Mouse (Mus musculus): ENCODE results near the gene Mapkap1. TPM values are rescaled to one million over a fixed set of nuclear protein-coding genes. Genes with fewer than 3 reads are reported as not detected.
"Not testable (repeated sequence)": the region's sequence is repeated elsewhere in the genome, so short reads cannot be mapped to it uniquely, and the experiment has no call there.

The Mapkap1 gene
- polyA plus RNA-seq, 1 experiment from 2014 or later: 38.3 TPM

- WGBS (ENCODE audit: insufficient replicate concordance): 43% methylated on average over 2 of the region's 2 CpGs
- Histone ChIP-seq H3K36me3 (no peaks in the 10 kb centered on the region), H3K27me3 (peaks cover 10% of the 10 kb centered on the region), H3K27ac (no peak overlapping the region), H3K4me3 (replicated peaks) (no peak overlapping the region), H3K9ac (no peak overlapping the region), H3K4me2 (no peak overlapping the region), H3K4me1 (replicated peaks) (peaks cover 2% of the 10 kb centered on the region), H3K9me3 (replicated peaks) (no peaks in the 10 kb centered on the region)
- no peak for DNase-seq
- no peak for ATAC-seq (ENCODE audit: low read depth)
Observed at GRCm38 (mm10) chr2:34378930-34379329, 27.6 kb upstream of the Mapkap1 start.

GRCm38 (mm10) chr2:34399535-34399934, 7.0 kb upstream of the Mapkap1 start:
- H3K27me3 ChIP-seq: no peaks in the 10 kb centered on the region
- ATAC-seq (ENCODE audit: low read depth): no peak
- 52% methylated on average over 4 of the region's 4 CpGs for WGBS (ENCODE audit: insufficient replicate concordance)
- no peaks in the 10 kb centered on the region for H3K9me3 ChIP-seq (replicated peaks)
- no peak for DNase-seq
- H3K4me3 ChIP-seq (replicated peaks): no peak overlapping the region
- no peak overlapping the region for H3K27ac ChIP-seq
- H3K4me2 ChIP-seq: no peak overlapping the region
- H3K9ac ChIP-seq: no peak overlapping the region
- H3K4me1 ChIP-seq (replicated peaks): no peaks in the 10 kb centered on the region
- no peaks in the 10 kb centered on the region for H3K36me3 ChIP-seq

GRCm38 (mm10) chr2:34407596-34407995, 1.0 kb downstream of the Mapkap1 start:
- H3K27ac ChIP-seq: no peak overlapping the region
- peaks cover 13% of the 10 kb centered on the region for H3K4me1 ChIP-seq (replicated peaks)
- no peaks in the 10 kb centered on the region for H3K36me3 ChIP-seq
- H3K9me3 ChIP-seq (replicated peaks): no peaks in the 10 kb centered on the region
- H3K9ac ChIP-seq: peak overlapping the region; percentile 94
- DNase-seq (peak; percentile 11), ATAC-seq (ENCODE audit: low read depth) (no peak)
- H3K4me3 ChIP-seq (replicated peaks): peak overlapping the region; percentile 95
- 35% methylated on average over 7 of the region's 7 CpGs for whole genome bisulfite sequencing (ENCODE audit: insufficient replicate concordance)
- peak overlapping the region; percentile 85 for H3K4me2 ChIP-seq
- H3K27me3 ChIP-seq: no peaks in the 10 kb centered on the region

- H3K9me3 ChIP-seq (replicated peaks): no peaks in the 10 kb centered on the region
- H3K36me3 ChIP-seq: no peaks in the 10 kb centered on the region
- peaks cover 13% of the 10 kb centered on the region for H3K4me1 ChIP-seq (replicated peaks)
- 89% methylated on average over 10 of the region's 10 CpGs for WGBS (ENCODE audit: insufficient replicate concordance)
- DNase-seq: no peak
- peak overlapping the region; percentile 95; the same call in 1 of the 2 replicates for H3K4me3 ChIP-seq (replicated peaks)
- H3K9ac ChIP-seq: no peak overlapping the region
- peak overlapping the region; percentile 85 for H3K4me2 ChIP-seq
- no peaks in the 10 kb centered on the region for H3K27me3 ChIP-seq
- ATAC-seq (ENCODE audit: low read depth): no peak
- H3K27ac ChIP-seq: no peak overlapping the region
Observed at GRCm38 (mm10) chr2:34408341-34408740, 1.8 kb downstream of the Mapkap1 start.

- ATAC-seq (ENCODE audit: low read depth) (no peak), DNase-seq (no peak)
- Histone ChIP-seq H3K9me3 (replicated peaks) (no peaks in the 10 kb centered on the region), H3K4me2 (no peak overlapping the region), H3K27me3 (no peaks in the 10 kb centered on the region), H3K4me3 (replicated peaks) (no peak overlapping the region), H3K4me1 (replicated peaks) (peaks cover 13% of the 10 kb centered on the region), H3K9ac (no peak overlapping the region), H3K27ac (no peak overlapping the region), H3K36me3 (no peaks in the 10 kb centered on the region)
- 77% methylated on average over 5 of the region's 5 CpGs for WGBS (ENCODE audit: insufficient replicate concordance)
Observed at GRCm38 (mm10) chr2:34409741-34410340, 3.3 kb downstream of the Mapkap1 start.

GRCm38 (mm10) chr2:34420256-34420655, 13.7 kb downstream of the Mapkap1 start:
- H3K36me3 ChIP-seq: no peaks in the 10 kb centered on the region
- no peak for ATAC-seq (ENCODE audit: low read depth)
- H3K9me3 ChIP-seq (replicated peaks): no peaks in the 10 kb centered on the region
- 68% methylated on average over 1 of the region's 1 CpGs for WGBS (ENCODE audit: insufficient replicate concordance)
- H3K9ac ChIP-seq: no peak overlapping the region
- H3K27ac ChIP-seq: no peak overlapping the region
- no peak overlapping the region for H3K4me3 ChIP-seq (replicated peaks)
- H3K4me1 ChIP-seq (replicated peaks): no peaks in the 10 kb centered on the region; the same call in none of the 2 replicates
- H3K4me2 ChIP-seq: no peak overlapping the region
- H3K27me3 ChIP-seq: no peaks in the 10 kb centered on the region
- DNase-seq: no peak

- 74% methylated on average over 3 of the region's 3 CpGs for WGBS (ENCODE audit: insufficient replicate concordance)
- Histone ChIP-seq H3K9ac (no peak overlapping the region), H3K4me2 (no peak overlapping the region), H3K36me3 (no peaks in the 10 kb centered on the region), H3K27ac (no peak overlapping the region), H3K9me3 (replicated peaks) (no peaks in the 10 kb centered on the region), H3K4me3 (replicated peaks) (no peak overlapping the region), H3K4me1 (replicated peaks) (no peaks in the 10 kb centered on the region; the same call in 1 of the 2 replicates), H3K27me3 (no peaks in the 10 kb centered on the region)
- DNase-seq: no peak
- no peak for ATAC-seq (ENCODE audit: low read depth)
Observed at GRCm38 (mm10) chr2:34424186-34424585, 17.6 kb downstream of the Mapkap1 start.

GRCm38 (mm10) chr2:34425573-34426223, 19.1 kb downstream of the Mapkap1 start:
- DNase-seq: no peak
- ATAC-seq (ENCODE audit: low read depth): no peak
- 79% methylated on average over 4 of the region's 4 CpGs for WGBS (ENCODE audit: insufficient replicate concordance)

GRCm38 (mm10) chr2:34430663-34431062, 24.1 kb downstream of the Mapkap1 start:
- Histone ChIP-seq H3K4me3 (replicated peaks) (no peak overlapping the region), H3K27me3 (no peaks in the 10 kb centered on the region), H3K9me3 (replicated peaks) (no peaks in the 10 kb centered on the region), H3K4me2 (no peak overlapping the region), H3K4me1 (replicated peaks) (no peaks in the 10 kb centered on the region), H3K36me3 (peaks cover 6% of the 10 kb centered on the region; the same call in 1 of the 2 replicates), H3K9ac (no peak overlapping the region), H3K27ac (no peak overlapping the region)
- no peak for ATAC-seq (ENCODE audit: low read depth)
- WGBS (ENCODE audit: insufficient replicate concordance): 87% methylated on average over 8 of the region's 8 CpGs
- DNase-seq: no peak

More at GRCm38 (mm10) chr2:34425573-34426223, 19.1 kb downstream of the Mapkap1 start:
- no peaks in the 10 kb centered on the region for H3K36me3 ChIP-seq
- H3K4me2 ChIP-seq: no peak overlapping the region
- H3K4me1 ChIP-seq (replicated peaks): no peaks in the 10 kb centered on the region
- no peak overlapping the region for H3K27ac ChIP-seq
- H3K4me3 ChIP-seq (replicated peaks): no peak overlapping the region
- H3K27me3 ChIP-seq: no peaks in the 10 kb centered on the region
- H3K9me3 ChIP-seq (replicated peaks): no peaks in the 10 kb centered on the region
- H3K9ac ChIP-seq: no peak overlapping the region

GRCm38 (mm10) chr2:34431701-34432372, 25.3 kb downstream of the Mapkap1 start:
- Histone ChIP-seq H3K4me2 (no peak overlapping the region), H3K27ac (no peak overlapping the region), H3K9ac (no peak overlapping the region), H3K36me3 (peaks cover 14% of the 10 kb centered on the region), H3K9me3 (replicated peaks) (no peaks in the 10 kb centered on the region), H3K4me1 (replicated peaks) (no peaks in the 10 kb centered on the region), H3K27me3 (no peaks in the 10 kb centered on the region), H3K4me3 (replicated peaks) (no peak overlapping the region)
- DNase-seq (no peak), ATAC-seq (ENCODE audit: low read depth) (no peak)
- 84% methylated on average over 12 of the region's 12 CpGs for WGBS (ENCODE audit: insufficient replicate concordance)

- not testable (repeated sequence) for H3K4me3 ChIP-seq (replicated peaks); H3K27ac ChIP-seq; H3K27me3 ChIP-seq; ATAC-seq (ENCODE audit: low read depth); H3K9ac ChIP-seq; DNase-seq; H3K9me3 ChIP-seq (replicated peaks); H3K4me2 ChIP-seq; H3K4me1 ChIP-seq (replicated peaks)
- H3K36me3 ChIP-seq: peaks cover 17% of the 10 kb centered on the region
- WGBS (ENCODE audit: insufficient replicate concordance): 90% methylated on average over 1 of the region's 2 CpGs
Observed at GRCm38 (mm10) chr2:34432887-34433286, 26.3 kb downstream of the Mapkap1 start.

Data from liver, embryonic 13.5 days (tissue).